Mouse (Mus musculus) liver, embryonic 12.5 days (tissue): ENCODE data around the gene Eif4e1b. TPM values are rescaled to one million over a fixed set of nuclear protein-coding genes. Genes with fewer than 3 reads are reported as not detected.

ENCODE experiments used
- ATAC-seq: fragments of 200-750 bp; cut with Nextera tagmentation; 2 replicates; pipeline ENCODE4 v1.8.0; 2017; ENCODE audit warnings: moderate number of reproducible peaks, mild to moderate bottlenecking, moderate library complexity
- H3K27ac ChIP-seq: fragments of 300-500 bp; sonication (generic); 2 replicates; pipeline ENCODE4 v1.5.1; 2016; ENCODE audit warnings: mild to moderate bottlenecking
- H3K27me3 ChIP-seq: fragments of 300-500 bp; sonication (generic); replicated peaks from 2 replicates; pipeline ENCODE4 v1.6.1; 2016; ENCODE audit warnings: mild to moderate bottlenecking, moderate library complexity
- H3K36me3 ChIP-seq: fragments of 300-500 bp; sonication (generic); 2 replicates; pipeline ENCODE4 v1.6.1; 2016; ENCODE audit warnings: mild to moderate bottlenecking, moderate library complexity
- H3K4me1 ChIP-seq: fragments of 300-500 bp; sonication (generic); 2 replicates; pipeline ENCODE4 v1.6.1; 2016
- H3K4me2 ChIP-seq: fragments of 300-500 bp; sonication (generic); 2 replicates; pipeline ENCODE4 v1.6.1; 2016; ENCODE audit warnings: mild to moderate bottlenecking, moderate library complexity
- H3K4me3 ChIP-seq: fragments of 300-500 bp; sonication (generic); 2 replicates; pipeline ENCODE4 v1.5.1; 2016; ENCODE audit warnings: mild to moderate bottlenecking, moderate library complexity
- H3K9ac ChIP-seq: fragments of 300-500 bp; sonication (generic); 2 replicates; pipeline ENCODE4 v1.6.1; 2016; ENCODE audit warnings: mild to moderate bottlenecking, moderate library complexity
- H3K9me3 ChIP-seq: fragments of 300-500 bp; sonication (generic); replicated peaks from 2 replicates; pipeline ENCODE4 v1.6.1; 2016; ENCODE audit warnings: mild to moderate bottlenecking, moderate library complexity
- WGBS: fragments of 180-500 bp; shearing (Covaris S2); methylation state at CpG from one replicate; pipeline ENCODE4 v1.1.7; 2016; ENCODE audit not compliant: insufficient replicate concordance; 5-methylcytosine and 5-hydroxymethylcytosine counted together
- polyA plus RNA-seq: library from polyadenylated mRNA; unstranded; fragments of >200 nt; fragmentation: Nextera tagmentation; extraction: Ambion mirVana; gene quantifications from 2 replicates; pipeline ENCODE4 v1.2.1, GENCODE M21; 2016

Eif4e1b gene
- not detected in 2 replicates for polyA plus RNA-seq

DNA sequence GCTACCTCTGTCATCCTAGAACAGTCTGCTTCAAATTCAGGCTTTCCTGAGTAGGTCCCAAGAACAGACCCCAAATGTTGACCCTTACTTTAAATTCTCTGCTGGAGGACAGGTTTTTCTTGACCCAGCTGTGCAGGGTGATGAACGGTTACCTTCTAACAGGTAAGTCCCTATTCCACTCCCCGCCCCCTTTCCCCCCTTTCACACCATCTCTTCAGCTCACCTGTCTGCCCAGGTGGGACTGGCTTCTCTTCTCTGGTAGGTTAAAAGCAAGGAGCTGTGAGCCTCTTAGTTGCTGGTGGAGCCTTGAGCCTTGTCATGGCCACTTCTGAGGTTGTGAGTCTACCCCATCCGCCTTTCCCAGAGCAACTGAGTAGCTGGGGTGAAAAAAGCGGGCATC is at the start of gene Eif4e1b:
Gene Eif4e1b, plus strand, starts transcription at position 301 of the 400 bp plus-strand sequence.
- Histone ChIP-seq H3K4me1 (no peaks in the 10 kb centered on the region), H3K27ac (no peak within 1 kb of the TSS), H3K4me3 (no peak within 1 kb of the TSS), H3K27me3 (peaks cover 12% of the 10 kb centered on the region; the same call in 1 of the 2 replicates), H3K4me2 (no peak within 1 kb of the TSS), H3K9me3 (no peaks in the 10 kb centered on the region), H3K9ac (no peak within 1 kb of the TSS), H3K36me3 (no peaks in the 10 kb centered on the region)
- ATAC-seq, result no peak
- WGBS, result 58% methylated on average over 4 of the region's 4 CpGs

DNA sequence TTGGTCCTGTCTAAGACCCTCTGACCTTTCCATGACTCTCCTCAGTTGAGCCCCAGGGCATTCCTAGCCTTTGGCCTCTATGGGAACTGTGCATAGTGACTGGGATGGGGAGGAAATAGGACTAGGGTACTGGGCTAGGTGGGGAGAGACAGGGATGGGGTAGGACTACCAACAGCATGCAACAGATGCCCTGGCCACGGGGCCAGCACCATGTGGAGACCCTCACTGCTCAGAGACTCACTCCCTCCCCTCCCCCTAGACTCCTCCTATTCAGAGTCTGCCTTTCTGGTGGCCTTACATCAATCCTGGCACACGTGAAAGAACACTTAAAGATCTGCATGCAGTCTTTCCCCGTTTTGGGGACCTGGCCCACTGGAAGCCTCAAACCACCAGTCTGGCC is 46.9 kb upstream of the Eif4e1b start:
- 0 out of 2 replicates have a peak, but pooled peaks cover 7% of the 10 kb centered on the region for H3K4me1 ChIP-seq
- H3K4me3 ChIP-seq, result no peak overlapping the region
- peak overlapping the region; percentile 59; the same call in 1 of the 2 replicates for H3K4me2 ChIP-seq
- no peak overlapping the region for H3K9ac ChIP-seq
- ATAC-seq, result no peak
- 22% methylated on average over 3 of the region's 3 CpGs for WGBS
- H3K36me3 ChIP-seq, result no peaks in the 10 kb centered on the region
- H3K9me3 ChIP-seq, result no peaks in the 10 kb centered on the region
- peaks cover 69% of the 10 kb centered on the region for H3K27me3 ChIP-seq
- H3K27ac ChIP-seq, result no peak overlapping the region

- peaks cover 70% of the 10 kb centered on the region for H3K27me3 ChIP-seq
- ATAC-seq, result 0 out of 2 replicates have a peak, but pooled peaks have one; percentile 37
- no peaks in the 10 kb centered on the region for H3K36me3 ChIP-seq
- H3K9ac ChIP-seq, result no peak overlapping the region
- no peak overlapping the region for H3K27ac ChIP-seq
- 3% methylated on average over 80 of the region's 87 CpGs for WGBS
- H3K4me3 ChIP-seq, result peak overlapping the region; percentile 38
- 0 out of 2 replicates have a peak, but pooled peaks cover 7% of the 10 kb centered on the region for H3K4me1 ChIP-seq
- H3K4me2 ChIP-seq, result peak overlapping the region; percentile 59
- no peaks in the 10 kb centered on the region for H3K9me3 ChIP-seq
Measured at GRCm38 (mm10) chr13:54737488-54738212, 46.1 kb upstream of the Eif4e1b start.

DNA sequence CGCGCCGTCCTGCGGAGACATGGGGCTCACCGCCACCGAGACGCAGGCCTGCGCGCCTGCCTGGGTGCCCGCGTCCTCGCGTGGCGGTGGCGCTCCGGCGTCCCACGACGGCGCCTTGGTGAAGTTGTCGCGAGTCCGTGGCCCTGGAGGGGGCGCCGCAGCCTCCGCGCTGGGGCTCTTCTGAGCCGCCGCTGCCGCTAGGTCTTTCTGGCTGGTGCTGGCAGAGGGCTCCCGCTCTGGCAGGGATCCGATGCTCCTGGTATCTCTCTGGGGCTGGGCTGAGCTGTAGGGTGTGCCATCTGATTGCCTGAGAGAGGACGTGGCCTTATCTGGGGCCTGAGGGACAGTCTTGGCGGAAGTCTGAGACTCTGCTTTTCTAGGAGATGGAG is 45.6 kb upstream of the Eif4e1b start:
- Histone ChIP-seq H3K36me3 (no peaks in the 10 kb centered on the region), H3K4me2 (peak overlapping the region; percentile 59), H3K9me3 (no peaks in the 10 kb centered on the region), H3K27ac (no peak overlapping the region), H3K27me3 (peaks cover 70% of the 10 kb centered on the region), H3K9ac (no peak overlapping the region), H3K4me3 (peak overlapping the region; percentile 38), H3K4me1 (0 out of 2 replicates have a peak, but pooled peaks cover 7% of the 10 kb centered on the region)
- WGBS, result 6% methylated on average over 34 of the region's 34 CpGs
- ATAC-seq, result no peak

DNA sequence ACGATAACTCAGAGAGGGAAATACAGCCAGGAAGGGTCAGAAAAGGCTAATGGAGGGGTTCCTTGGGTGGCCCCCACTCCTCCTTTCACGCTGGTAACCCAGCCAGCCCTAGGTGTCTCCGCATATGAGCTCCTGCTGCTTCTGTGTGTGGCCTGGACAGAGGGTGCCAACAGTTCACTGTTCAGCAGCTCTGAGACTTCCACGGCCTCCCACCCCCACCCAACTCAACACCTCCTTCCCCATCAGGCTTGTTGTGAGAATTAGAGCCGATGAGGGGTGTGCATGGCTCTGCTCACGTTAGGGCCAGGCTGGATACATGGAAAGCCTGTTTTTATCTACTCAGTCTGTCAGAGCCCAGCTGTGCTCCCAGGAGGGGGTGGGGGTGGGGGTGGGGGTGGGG is 37.7 kb upstream of the Eif4e1b start:
- WGBS, result 26% methylated on average over 6 of the region's 6 CpGs
- H3K27me3 ChIP-seq, result peaks cover 73% of the 10 kb centered on the region

DNA sequence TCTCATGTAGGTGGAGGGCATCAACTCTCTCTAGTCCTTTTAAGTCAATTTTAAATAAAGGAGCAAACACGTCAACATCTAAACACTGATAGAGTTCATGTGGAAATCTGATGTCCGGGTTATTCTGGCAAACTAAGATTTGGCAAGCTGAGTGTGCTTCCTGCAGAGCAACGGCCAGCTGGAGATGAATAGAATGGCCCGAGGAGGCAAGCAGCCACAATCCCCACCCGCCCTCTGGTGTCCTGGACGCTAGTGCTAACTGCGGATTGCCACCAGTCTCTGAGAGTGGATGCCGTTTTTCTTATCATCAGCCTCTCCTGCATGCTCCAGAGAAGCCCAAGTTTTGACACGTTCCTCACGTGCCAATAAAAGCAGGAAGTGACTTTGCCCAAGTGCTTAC is 36.9 kb upstream of the Eif4e1b start:
- H3K4me2 ChIP-seq, result no peak overlapping the region
- H3K9me3 ChIP-seq, result no peaks in the 10 kb centered on the region
- H3K4me3 ChIP-seq, result no peak overlapping the region
- no peaks in the 10 kb centered on the region for H3K36me3 ChIP-seq
- H3K27ac ChIP-seq, result no peak overlapping the region
- H3K27me3 ChIP-seq, result peaks cover 74% of the 10 kb centered on the region
- no peak for ATAC-seq
- peaks cover 12% of the 10 kb centered on the region for H3K4me1 ChIP-seq
- H3K9ac ChIP-seq, result no peak overlapping the region
- 36% methylated on average over 10 of the region's 10 CpGs for WGBS

More for the DNA sequence above, 37.7 kb upstream of the Eif4e1b start:
- H3K4me3 ChIP-seq, result no peak overlapping the region
- ATAC-seq, result no peak
- no peak overlapping the region for H3K27ac ChIP-seq
- no peak overlapping the region for H3K4me2 ChIP-seq
- H3K9me3 ChIP-seq, result no peaks in the 10 kb centered on the region
- peaks cover 12% of the 10 kb centered on the region for H3K4me1 ChIP-seq
- H3K36me3 ChIP-seq, result no peaks in the 10 kb centered on the region
- no peak overlapping the region for H3K9ac ChIP-seq

DNA sequence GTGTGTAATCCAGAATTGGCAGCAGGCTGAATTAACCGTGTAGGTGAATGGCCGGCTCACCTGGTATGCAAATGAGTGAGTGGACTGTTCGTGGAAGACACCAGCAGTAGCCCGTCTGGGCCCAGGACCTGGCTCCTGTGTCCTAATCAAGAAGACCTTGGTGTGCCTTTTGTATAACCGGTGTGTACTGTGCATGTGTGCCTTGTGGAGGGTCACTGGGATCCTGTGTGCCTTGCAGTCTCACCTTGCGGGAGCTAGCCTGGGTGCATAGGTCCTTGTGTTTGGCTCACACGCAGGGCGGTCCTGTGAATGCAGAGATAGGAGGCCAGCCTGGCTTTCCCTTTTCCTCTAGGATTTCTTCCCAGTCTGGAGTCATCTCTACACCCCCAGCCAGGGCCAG is 35.6 kb upstream of the Eif4e1b start:
- no peak overlapping the region for H3K4me2 ChIP-seq
- peaks cover 12% of the 10 kb centered on the region for H3K4me1 ChIP-seq
- 70% methylated on average over 8 of the region's 8 CpGs for WGBS
- peaks cover 84% of the 10 kb centered on the region for H3K27me3 ChIP-seq
- no peak overlapping the region for H3K27ac ChIP-seq
- H3K36me3 ChIP-seq, result no peaks in the 10 kb centered on the region
- H3K4me3 ChIP-seq, result no peak overlapping the region
- H3K9ac ChIP-seq, result no peak overlapping the region
- no peaks in the 10 kb centered on the region for H3K9me3 ChIP-seq
- no peak for ATAC-seq

DNA sequence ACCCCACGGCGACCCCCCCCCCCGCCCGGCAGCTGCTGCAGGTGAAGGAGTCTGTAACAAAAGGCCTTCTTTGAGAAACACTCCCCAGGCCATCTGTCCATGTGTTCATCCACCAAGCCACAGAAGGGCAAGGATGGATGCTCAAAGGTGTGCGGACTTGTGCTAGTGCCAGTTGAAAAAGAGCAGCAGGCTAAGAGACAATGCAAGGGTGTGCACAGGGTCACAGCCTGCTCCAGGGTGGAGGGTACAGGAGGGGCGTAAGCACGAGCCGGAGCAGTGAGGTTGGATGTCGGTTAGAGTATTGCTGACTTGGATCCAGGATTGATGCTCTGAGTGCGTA is 35.1 kb upstream of the Eif4e1b start:
- WGBS, result 50% methylated on average over 10 of the region's 10 CpGs
- no peaks in the 10 kb centered on the region for H3K9me3 ChIP-seq
- H3K9ac ChIP-seq, result no peak overlapping the region
- no peak overlapping the region for H3K27ac ChIP-seq
- H3K4me3 ChIP-seq, result peak overlapping the region; percentile 58; the same call in 1 of the 2 replicates
- peak overlapping the region; percentile 70; the same call in 1 of the 2 replicates for H3K4me2 ChIP-seq
- peaks cover 12% of the 10 kb centered on the region for H3K4me1 ChIP-seq
- H3K27me3 ChIP-seq, result peaks cover 88% of the 10 kb centered on the region
- no peaks in the 10 kb centered on the region for H3K36me3 ChIP-seq
- 0 out of 2 replicates have a peak, but pooled peaks have one; percentile 5 for ATAC-seq

- ATAC-seq, result peak; percentile 35; the same call in 1 of the 2 replicates
- Histone ChIP-seq H3K9ac (no peak overlapping the region), H3K4me2 (peak overlapping the region; percentile 70), H3K9me3 (no peaks in the 10 kb centered on the region), H3K27ac (no peak overlapping the region), H3K36me3 (no peaks in the 10 kb centered on the region), H3K4me3 (peak overlapping the region; percentile 58), H3K4me1 (peaks cover 12% of the 10 kb centered on the region), H3K27me3 (peaks cover 93% of the 10 kb centered on the region)
- WGBS, result 3% methylated on average over 59 of the region's 100 CpGs
Measured at GRCm38 (mm10) chr13:54749061-54749863, 34.5 kb upstream of the Eif4e1b start.

GRCm38 (mm10) chr13:54749864-54750411 is 33.9 kb upstream of the Eif4e1b start, which contains the start of gene Gprin1:
Gprin1 (minus strand) TSS chr13:54749874.
- peak within 1 kb of the TSS; percentile 70 for H3K4me2 ChIP-seq
- H3K4me3 ChIP-seq, result peak within 1 kb of the TSS; percentile 58
- H3K36me3 ChIP-seq, result no peaks in the 10 kb centered on the region
- peaks cover 93% of the 10 kb centered on the region for H3K27me3 ChIP-seq
- H3K27ac ChIP-seq, result no peak within 1 kb of the TSS
- H3K9me3 ChIP-seq, result no peaks in the 10 kb centered on the region
- peaks cover 12% of the 10 kb centered on the region for H3K4me1 ChIP-seq
- WGBS, result 5% methylated on average over 29 of the region's 29 CpGs
- H3K9ac ChIP-seq, result no peak within 1 kb of the TSS
- no peak; the same call in 1 of the 2 replicates for ATAC-seq

- no peak for ATAC-seq
- Histone ChIP-seq H3K36me3 (no peaks in the 10 kb centered on the region), H3K4me1 (peaks cover 12% of the 10 kb centered on the region), H3K9ac (no peak overlapping the region), H3K4me3 (no peak overlapping the region), H3K4me2 (no peak overlapping the region), H3K27ac (no peak overlapping the region), H3K27me3 (peaks cover 92% of the 10 kb centered on the region), H3K9me3 (no peaks in the 10 kb centered on the region)
- 4% methylated on average over 8 of the region's 8 CpGs for WGBS
Measured at GRCm38 (mm10) chr13:54750699-54751098, 33.1 kb upstream of the Eif4e1b start.

- no peak overlapping the region for H3K4me3 ChIP-seq
- 58% methylated on average over 10 of the region's 10 CpGs for WGBS
- no peak overlapping the region for H3K4me2 ChIP-seq
- H3K36me3 ChIP-seq, result no peaks in the 10 kb centered on the region
- no peak for ATAC-seq
- peaks cover 95% of the 10 kb centered on the region for H3K27me3 ChIP-seq
- peaks cover 14% of the 10 kb centered on the region for H3K4me1 ChIP-seq
- H3K9ac ChIP-seq, result no peak overlapping the region
- H3K27ac ChIP-seq, result no peak overlapping the region
- H3K9me3 ChIP-seq, result no peaks in the 10 kb centered on the region
Measured at GRCm38 (mm10) chr13:54752656-54753055, 31.1 kb upstream of the Eif4e1b start.
